In genomic region chr4:123213975-123214374, GRCm38 (mm10) we compare ENCODE assay signal across 19 mouse cellular contexts. TPM values are rescaled to one million over a fixed set of nuclear protein-coding genes. Genes with fewer than 3 reads are reported as not detected.
DNase-seq lines count a peak whose midpoint lies in the region.
"Had no signal": no experiment of that assay in that cellular context is flagged by ENCODE, and none has a peak within 500 bp of the region (broad histone marks: within the 10 kb centered on the region; RNA-seq: fewer than 3 reads in every experiment).

No protein-coding gene starts in this region.

- DNase-seq in urinary bladder, postnatal 14 days (ENCODE audit: low spot score), result peak; percentile 34
- no peak for DNase-seq in urinary bladder, postnatal 4 days (ENCODE audit: low spot score in 2 of 2)
- peak; percentile 44 to 54 for DNase-seq in adrenal gland, adult 18-20 months (ENCODE audit: low spot score in 2 of 2)
- peak; percentile 77 for DNase-seq in adrenal gland, postnatal 10 days
- DNase-seq in adrenal gland, postnatal 36 days, result peak; percentile 82 to 87
- no peak for DNase-seq in liver
- no peak for DNase-seq in left cerebral cortex, adult 18-20 months (ENCODE audit: low spot score in 2 of 2)
- DNase-seq: cerebellum, adult 11-12 months; cerebellum, adult 8-10 months; cerebellum, postnatal 10 days; cerebellum, postnatal 36 days; gastrocnemius, postnatal 10 days; gastrocnemius, postnatal 36 days; heart, adult 2 months; heart, postnatal 14 days; heart, postnatal 4 days had no signal

RNA-seq across cellular contexts. Expression of gene Nt5c1a, which starts 12.7 kb away (rescaled TPM):
- total RNA-seq in adrenal gland, adult 18-20 months (2021), result 10 to 100 TPM; 46.6 to 52.5 TPM
- total RNA-seq in adrenal gland, postnatal 10 days (2021), result 10 to 100 TPM; 13.2 to 21.7 TPM
- total RNA-seq in adrenal gland, postnatal 36 days (2021), result 10 to 100 TPM; 44.9 to 55.3 TPM
- total RNA-seq in left cerebral cortex, adult 18-20 months (2021), result 10 to 100 TPM; 10.5 to 13.4 TPM
- total RNA-seq: granulocyte monocyte progenitor cell, adult 5-6 weeks; MEL had no signal

RNA-seq across cellular contexts. Expression of gene Heyl, which starts 19.4 kb away (rescaled TPM):
- total RNA-seq in adrenal gland, adult 18-20 months (2021), result 10 to 100 TPM in 1 of 2 experiments, 1 to 10 TPM in 1; 4.7 to 11.3 TPM
- 10 to 100 TPM; 19.5 to 21.0 TPM for total RNA-seq in adrenal gland, postnatal 10 days (2021)
- total RNA-seq in adrenal gland, postnatal 36 days (2021), result 1 to 10 TPM; 6.2 to 8.6 TPM
- 1 to 10 TPM; 3.5 to 3.9 TPM for total RNA-seq in left cerebral cortex, adult 18-20 months (2021)
- total RNA-seq: granulocyte monocyte progenitor cell, adult 5-6 weeks; MEL had no signal

RNA-seq across cellular contexts. Expression of gene Hpcal4, which starts 30.9 kb away (rescaled TPM):
- 1 to 10 TPM; 3.4 to 3.5 TPM for total RNA-seq in adrenal gland, adult 18-20 months (2021)
- total RNA-seq in adrenal gland, postnatal 10 days (2021), result 1 to 10 TPM; 5.0 to 10.0 TPM
- 1 to 10 TPM; 4.0 to 4.2 TPM for total RNA-seq in adrenal gland, postnatal 36 days (2021)
- 100 to 1,000 TPM; 525 to 560 TPM for total RNA-seq in left cerebral cortex, adult 18-20 months (2021)
- total RNA-seq: gastrocnemius, adult 18-20 months; gastrocnemius, postnatal 36 days; granulocyte monocyte progenitor cell, adult 5-6 weeks; MEL had no signal

RNA-seq across cellular contexts. Expression of gene Pabpc4, which starts 48.2 kb away (rescaled TPM):
- total RNA-seq in adrenal gland, adult 18-20 months (2021), result 10 to 100 TPM; 93.9 to 99.8 TPM
- 100 to 1,000 TPM; 102 to 143 TPM for total RNA-seq in adrenal gland, postnatal 10 days (2021)
- 100 to 1,000 TPM in 1 of 2 experiments, 10 to 100 TPM in 1; 98.0 to 113 TPM for total RNA-seq in adrenal gland, postnatal 36 days (2021)
- total RNA-seq in left cerebral cortex, adult 18-20 months (2021), result 10 to 100 TPM; 40.3 to 42.2 TPM

Comparison
In these comparisons a context has a peak if more than half of its experiments do, and no peak if none do; other contexts are left out.
1. DNase-seq: peak in urinary bladder, postnatal 14 days (single experiment), adrenal gland, adult 18-20 months (2 of 2), adrenal gland, postnatal 10 days (single experiment) and adrenal gland, postnatal 36 days (2 of 2); none in urinary bladder, postnatal 4 days (0 of 2), liver (single experiment) and left cerebral cortex, adult 18-20 months (0 of 2).
2. RNA of gene Hpcal4, which starts 30.9 kb away (total RNA-seq): 525 to 560 TPM in left cerebral cortex, adult 18-20 months; 5.0 to 10.0 TPM in adrenal gland, postnatal 10 days, 4.0 to 4.2 TPM in adrenal gland, postnatal 36 days and 3.4 to 3.5 TPM in adrenal gland, adult 18-20 months; every median in the first group is over 10 times any median in the second.